Mouse (Mus musculus) frontal cortex, postnatal 10 days (tissue): Measurements from ENCODE around the gene Aco2.

Experiments
- DNase-seq, 2 experiments: peaks; one replicate each; pipeline ENCODE4 v3.0.0; 2022; ENCODE audit warnings: low spot score in 2 of 2, mixed read lengths in 1 of 2

Aco2 gene

DNA sequence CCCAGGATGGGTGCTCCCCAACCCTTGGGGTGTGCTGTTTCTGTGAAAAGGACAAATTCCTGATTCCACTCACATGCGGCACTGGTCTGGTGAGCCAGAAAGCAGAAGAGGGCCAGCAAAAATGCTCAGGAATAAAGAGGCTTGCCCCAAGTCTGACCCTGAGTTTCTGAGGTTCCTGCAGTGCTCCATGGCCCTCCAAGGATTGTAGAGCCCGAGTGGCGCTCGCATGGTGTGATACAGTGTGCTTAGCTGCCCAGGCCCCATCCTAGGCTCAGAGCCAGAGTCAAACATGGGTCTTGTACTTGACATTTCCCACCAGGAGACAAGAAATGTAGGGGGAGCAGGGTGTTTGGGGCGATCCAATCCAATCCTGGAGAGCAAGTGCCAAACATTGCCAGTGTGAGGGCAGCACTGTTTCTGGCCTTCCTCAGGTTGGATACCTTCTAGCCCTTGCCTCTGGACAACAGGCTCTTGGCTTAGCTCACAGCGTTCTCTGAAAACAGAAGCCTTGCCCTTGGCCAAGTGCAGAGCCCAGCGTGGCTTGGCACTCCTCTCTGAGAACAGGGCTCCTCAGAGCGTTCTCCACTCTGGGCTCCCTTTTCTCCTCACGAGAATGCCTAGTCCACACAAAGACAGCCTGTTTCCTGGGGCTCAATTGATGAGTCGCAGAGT, 48.6 kb downstream of the Aco2 start:
- DNase-seq: peak in 1 of 2 experiments; percentile 44

DNA sequence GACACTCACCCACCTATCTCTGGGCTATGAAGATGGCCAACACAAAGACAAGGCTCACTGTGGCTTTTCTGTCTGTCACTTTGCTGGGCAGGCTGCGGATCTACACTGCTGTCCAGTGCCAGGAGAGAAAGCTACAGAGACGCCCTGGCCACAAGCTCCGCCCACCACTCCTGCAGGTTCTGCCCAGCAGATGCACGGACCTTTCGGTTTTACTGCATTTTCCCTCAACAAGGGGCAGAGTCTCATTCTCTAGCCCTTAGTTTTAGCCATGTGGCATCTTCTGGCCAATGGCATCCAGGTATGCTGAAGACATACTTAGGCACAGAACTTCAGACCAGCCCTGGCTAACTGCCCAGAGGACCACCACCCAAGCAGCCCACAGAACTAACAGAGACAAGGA, 49.1 kb downstream of the Aco2 start:
- no peak for DNase-seq

DNA sequence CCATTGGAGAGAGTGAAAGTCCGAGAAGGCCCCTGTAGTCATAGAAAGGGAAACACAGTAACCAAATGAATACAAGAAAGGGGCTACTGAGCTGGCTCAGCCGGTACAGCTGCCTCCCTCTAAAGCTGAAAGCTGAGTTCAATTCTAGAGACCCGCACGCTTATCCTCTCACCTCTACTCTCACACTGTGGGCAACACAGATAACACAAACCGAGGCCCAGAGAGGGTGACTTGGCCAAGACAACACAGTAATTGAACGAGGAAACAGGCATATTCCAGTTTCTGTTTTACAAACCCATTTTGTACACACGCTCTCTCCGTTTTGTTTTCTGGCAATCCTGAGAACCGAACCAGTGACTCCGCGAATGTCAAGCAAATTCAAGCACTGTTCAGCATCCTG, 52.8 kb downstream of the Aco2 start:
- no peak for DNase-seq

DNA sequence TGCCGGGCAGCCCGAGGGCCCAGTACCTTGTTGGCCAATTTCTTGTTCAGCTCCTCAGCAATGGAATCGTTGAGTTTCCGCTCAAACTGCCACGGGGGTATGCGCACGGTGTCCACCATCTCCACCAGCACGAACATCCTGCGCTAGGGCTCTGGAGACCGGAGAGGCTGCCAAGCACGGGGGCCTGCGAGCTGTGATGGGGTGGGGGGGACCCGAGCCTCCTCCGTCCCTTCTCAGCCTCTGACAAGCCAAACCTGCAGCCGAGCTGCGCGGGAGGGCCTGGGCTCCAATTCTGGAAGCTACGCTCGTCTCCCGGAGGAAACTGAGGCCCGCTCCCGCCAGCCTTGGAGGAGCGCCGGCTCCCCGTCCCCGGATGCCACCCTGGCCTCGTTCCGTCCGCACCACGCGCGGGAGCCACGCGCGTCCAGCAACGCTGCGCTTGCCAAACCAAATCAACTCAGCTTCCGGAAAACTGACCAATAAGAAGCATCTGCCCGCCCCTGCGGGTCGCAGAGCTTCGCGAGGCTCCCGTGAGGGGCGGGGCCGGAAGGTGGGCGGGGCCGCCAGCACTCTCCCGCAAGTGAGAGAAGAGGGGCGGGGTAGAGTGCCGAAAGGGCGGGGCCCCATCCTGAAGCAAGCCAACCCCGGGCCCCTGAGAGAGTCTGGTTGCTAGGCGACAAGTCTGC, 53.8 kb downstream of the Aco2 start, which contains the start of gene Polr3h:
Gene Polr3h (minus strand): TSS at position 481 of the 686 bp plus-strand sequence.
- peak; percentile 94 to 96 for DNase-seq

DNA sequence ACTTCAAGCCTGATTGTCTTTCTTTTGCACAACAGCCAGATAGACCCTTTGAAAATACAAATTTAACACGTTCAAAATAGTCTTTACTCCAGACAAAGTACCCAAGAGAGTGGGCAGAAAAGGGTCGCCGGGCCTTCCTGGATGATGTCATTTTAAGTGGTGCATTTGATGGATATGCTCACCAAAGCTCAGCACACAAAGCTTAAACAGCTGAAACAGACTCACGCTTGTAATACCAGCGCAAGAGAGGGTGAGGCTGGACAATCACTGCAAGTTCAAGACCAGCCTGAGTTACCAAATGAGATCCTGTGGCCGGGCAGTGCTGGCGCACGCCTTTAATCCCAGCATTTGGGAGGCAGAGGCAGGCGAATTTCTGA, 54.3 kb downstream of the Aco2 start:
- DNase-seq: no peak

DNA sequence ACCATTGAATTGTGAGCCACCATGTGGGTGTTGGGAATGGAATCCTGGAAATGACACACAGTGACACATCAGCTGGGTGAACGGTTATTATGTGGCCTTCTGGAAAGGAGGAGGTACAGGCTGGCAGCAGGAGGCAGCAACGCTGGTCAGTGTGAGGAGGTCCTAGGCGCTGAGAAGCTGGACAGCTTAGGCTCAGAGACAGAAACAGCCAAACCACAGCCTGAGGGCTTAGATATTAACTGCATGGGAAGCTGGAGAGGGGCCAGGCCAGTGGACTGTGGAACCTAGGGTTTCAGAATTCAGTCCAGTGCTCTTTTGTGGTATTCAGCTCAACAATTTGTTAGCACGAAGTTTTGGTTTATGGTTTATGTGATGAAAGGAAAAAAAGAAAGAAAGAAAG, 55.6 kb downstream of the Aco2 start:
- no peak for DNase-seq

DNA sequence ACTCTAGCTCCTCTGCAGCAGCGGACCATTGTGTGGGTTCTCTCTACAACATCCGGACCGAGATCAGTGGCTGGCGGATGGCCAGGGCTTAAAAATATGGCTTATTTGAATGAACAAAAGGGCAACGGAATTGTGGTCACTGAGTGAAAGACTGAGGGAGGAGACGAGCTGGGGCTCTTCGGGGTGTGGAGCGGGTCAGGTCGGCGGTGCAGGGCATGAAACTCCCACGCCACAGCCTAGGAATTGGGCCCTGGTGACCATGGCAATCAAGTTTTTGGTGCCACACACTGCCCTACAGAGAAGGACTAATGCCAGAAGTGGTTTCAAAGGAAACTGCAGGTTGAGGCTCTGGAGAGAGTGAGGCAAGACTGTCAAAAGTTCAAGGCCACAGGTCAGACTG, 56.2 kb downstream of the Aco2 start:
- no peak for DNase-seq

DNA sequence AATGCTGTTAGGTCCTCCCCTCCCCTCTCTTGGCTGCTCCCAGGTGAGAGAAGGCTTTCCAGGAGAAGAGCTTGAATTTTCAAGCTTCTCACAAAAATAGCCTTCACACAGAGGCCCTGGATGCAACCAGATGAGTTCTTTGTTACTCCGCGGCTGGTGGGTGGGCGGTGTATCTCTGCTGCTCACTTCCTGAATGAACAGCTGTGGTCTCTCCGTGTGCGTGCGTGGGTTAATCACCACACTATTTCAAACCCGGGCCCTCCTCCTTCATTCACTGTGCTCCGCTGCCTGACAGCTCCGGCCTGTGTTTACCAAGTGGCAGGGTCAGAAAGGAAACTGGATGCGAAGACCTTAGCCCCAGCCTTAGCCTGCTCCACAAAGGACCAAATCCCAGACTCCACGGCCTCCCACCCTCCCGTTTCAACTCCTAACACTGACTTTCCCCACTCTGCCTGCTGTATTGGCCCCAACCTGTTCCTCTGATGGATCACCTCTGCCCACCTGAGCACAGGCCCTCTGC, 60.9 kb downstream of the Aco2 start:
- DNase-seq: peak; percentile 48 to 60

DNA sequence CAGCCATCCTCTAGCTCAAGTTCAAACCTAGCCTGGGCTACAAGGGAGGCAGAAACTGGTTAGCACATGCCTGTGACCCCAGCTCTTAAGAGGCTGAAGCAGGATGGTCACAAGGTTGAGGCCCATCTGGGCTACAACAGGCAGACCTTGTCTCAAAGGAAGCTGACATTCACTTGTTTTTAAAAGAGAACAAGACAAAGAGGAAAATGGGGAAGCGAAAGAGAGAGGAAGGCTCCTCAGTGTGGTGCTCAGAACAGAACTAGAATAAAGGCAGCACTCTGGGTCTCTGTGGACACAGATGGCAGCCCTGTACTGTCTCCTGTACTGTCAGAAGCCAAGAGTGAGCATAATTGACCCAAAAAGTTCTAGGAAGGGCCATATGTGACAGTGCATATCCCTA, 61.9 kb downstream of the Aco2 start:
- no peak for DNase-seq

DNA sequence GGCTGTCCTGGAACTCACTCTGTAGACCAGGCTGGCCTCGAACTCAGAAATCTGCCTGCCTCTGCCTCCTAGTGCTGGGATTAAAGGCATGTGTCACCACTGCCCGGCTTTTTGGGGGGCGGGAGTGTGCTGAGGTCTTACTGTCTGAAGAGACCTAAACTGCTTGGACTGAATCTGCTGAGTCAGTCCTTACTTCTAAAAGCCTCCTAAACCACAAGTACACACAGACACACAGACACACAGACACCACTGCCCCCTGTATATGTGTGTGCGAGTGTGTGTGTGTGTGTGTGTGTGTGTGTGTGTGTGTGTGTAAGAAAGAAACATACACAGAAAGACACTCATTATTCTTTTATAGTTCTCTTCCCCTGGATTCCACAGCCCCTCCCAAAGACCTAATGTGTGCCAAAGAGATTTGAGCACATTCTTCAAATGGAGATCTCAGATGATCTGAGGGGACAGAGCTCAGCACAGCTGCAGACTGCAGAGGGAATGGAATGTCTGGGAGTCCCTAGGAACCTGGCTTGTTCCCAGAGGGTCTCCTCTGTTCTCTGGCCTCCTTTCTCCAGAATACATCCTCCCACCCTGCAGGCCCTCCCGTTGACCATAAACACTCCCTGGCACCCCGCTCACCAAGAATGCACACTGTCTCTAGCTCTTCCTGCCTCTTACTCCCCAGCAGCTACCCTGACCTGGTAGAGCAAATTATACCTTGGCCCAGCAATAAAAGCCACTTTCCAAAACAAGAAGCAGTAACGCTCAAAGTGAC, 63.9 kb downstream of the Aco2 start:
- DNase-seq: no peak

DNA sequence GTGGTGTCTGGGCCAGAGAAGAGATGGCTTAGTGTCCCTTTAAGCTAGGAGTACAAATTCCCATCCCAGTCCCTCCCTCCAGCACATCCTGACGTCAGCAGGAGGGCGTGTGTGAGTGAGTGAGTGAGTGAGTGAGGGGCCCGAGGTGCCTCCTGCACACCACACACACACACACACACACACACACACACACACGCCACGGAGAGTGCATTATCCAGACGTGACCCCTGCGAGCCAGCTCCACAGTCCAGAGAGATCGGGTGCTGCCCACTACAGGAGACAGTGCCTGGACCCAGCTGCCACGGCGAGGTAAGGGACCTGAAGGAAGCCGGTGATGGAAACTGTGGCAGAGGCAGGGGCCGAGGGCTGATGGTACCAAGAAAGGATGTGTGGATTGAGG, 64.6 kb downstream of the Aco2 start, which contains the start of gene Csdc2:
Gene Csdc2 (plus strand): TSS at position 81 of the 400 bp plus-strand sequence.
- DNase-seq: peak in 1 of 2 experiments; percentile 69

DNA sequence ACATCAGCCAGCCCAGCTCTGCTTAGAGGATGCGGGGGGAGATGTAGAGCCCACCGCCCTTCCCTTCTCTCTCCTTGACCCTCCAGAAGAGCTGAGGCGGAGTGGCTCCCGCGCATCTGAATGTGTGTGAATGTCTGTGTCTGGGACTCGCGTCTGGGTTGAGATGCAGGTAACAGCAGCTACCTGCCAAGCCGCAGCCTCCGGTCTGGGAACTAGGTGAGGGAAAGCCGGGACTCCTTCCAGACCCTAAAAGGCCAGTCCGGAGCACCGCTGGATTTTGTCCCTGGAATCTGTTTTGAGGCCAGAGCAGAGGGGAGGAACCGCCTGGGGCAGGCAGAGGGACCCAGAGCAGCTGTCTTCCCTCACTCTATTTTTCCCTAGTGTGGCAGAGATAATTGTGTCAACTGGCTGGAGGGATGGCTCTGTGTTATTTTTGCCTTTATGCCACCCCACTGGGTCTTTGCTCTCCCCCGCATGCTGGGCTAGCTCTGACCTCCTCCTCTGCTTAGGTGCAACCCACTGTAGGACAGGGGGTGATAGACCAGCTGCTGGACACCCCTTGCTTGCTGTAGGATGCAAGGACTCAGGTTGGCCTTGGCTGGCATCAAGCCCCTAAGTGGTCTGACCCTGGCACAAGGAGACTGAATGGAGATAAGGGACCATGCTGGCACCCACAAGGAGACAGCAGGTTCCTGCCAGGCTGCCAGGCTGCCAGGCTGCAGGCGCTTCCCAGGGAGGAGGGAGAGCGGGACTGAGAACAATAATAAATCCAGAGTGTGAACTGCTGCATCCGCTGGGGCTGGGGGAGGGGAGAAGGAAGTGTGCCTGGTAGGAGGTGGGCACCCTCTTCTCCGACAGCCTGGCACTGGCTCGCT, 65.2 kb downstream of the Aco2 start:
- peak; percentile 70 to 83 for DNase-seq

DNA sequence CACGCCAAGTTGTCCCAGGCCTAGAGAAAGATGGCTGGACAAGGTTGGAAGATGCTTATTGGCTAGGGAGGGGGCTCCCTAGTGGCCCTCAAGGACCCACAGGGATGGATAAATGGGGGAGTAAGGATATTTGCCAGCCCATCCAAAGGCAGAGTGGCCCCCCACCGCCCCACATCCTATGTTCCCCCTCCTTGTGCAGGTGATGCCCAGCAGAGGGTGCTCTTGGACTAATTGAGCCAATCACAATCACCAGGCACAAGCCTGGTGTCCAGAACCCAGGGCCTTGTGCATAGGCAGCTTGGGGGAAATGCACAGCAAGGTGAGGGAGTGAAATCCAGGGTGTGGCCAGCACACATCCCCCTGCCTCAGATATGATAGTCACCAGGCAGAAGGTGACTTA, 66.1 kb downstream of the Aco2 start:
- DNase-seq: peak in 1 of 2 experiments; percentile 51

DNA sequence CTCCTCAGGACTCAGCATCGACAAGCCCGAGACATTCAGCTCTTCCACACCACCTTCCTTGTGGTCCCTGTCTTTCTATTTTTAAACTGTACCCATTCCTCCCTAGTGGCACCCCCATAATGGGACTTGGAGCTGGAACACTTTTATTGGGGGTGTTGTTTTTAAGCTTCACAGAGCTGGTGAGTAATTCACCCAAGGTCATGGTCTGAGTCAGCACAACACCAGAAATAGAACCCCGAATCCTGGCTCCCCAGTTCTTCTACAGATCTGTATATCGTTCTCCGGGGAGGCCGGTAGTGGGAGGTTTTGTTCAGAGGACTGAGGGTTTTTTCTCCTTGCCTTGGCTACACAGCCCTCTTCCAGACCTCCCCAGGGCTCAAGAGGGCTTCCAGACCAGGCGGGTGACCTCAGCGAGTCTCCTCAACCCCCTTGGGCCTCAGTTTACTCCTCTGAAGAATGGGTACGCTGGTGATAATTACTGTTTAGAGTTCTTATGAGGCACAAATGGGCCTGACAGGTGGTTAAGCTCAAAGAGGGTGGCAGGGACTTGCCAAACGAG, 67.1 kb downstream of the Aco2 start:
- no peak for DNase-seq

DNA sequence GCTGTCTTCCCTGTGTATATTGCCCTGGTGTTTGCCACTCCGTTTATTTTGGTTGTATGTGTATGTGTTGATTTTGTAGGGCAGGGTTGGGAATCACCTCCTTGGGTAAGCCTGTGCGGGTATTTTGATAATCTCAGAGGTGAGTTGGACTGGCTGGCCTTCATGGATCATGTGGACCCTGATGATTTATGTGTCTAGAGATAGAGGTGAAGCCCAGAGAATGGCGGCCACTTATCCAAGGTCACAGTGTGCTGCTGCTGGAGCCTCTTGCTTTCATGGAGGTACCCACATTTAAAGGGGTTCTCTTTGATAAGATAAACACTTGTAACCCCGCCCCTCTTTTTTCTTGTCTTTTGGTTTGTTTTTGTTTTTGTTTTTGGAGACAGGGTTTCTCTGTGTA, 67.7 kb downstream of the Aco2 start:
- DNase-seq: no peak

DNA sequence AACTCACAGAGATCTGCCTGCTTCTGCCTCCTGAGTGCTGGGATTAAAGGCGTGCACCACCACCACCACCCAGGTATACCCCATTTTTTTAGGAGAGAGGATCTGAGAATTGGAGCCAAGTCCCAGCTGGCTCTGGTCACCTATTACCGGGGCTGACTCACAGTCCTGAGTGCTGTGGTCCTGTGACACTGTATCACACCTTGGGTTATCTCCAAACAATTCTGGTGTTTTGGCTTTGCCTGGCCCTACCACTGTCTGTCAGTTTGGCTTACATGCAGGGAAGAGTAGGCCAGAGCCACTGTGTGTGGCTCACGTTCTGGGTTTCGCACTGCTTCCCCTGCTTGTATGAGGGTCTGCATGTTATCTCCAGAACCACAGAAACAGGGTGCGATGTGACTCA, 68.1 kb downstream of the Aco2 start:
- DNase-seq: no peak

DNA sequence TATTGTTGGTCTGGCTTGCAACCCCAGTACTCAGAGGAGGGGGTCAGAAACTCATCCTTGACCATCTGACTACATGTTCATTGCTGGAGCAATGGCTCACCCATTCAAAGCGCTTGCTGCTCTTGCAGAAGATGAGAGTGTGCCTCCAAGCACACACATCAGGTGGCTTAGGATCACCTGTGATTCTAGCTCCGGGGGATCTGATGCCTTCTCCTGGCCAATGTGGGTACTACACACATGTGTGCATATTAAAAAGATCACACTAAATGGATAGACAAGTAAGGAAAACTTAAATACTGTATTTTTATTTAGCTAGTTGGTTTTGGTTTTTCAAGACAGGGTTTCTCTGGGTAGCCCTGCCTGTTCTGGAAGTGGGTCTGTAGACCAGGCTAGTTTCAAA, 68.9 kb downstream of the Aco2 start:
- DNase-seq: no peak

DNA sequence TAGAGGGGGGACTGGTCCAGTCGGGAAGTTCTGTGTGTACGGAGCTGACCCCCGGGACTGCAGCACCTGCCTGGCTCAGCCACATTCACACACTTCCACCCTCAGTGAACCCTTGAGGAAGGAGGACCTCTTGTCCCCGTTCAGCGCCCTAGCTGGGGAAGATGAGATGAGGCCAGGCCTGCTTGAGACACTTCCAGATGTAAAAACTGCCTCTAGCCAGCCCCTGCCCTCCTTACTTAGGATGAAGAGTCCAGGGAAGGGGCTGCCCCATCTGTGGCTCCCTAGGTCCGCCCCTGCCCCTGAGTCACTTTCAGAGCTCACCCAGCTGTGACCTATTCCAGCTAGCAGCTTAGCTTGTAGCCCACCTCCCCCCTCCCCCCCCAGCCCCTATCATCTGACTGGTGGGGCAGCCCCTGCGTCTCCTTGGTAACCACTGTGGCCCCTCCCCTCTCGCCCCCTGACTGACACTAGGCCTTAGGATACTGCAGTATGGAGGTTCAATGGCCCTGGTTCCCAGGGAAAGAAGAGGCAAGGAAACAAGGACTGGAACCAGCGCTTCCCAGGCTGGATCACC, 71.2 kb downstream of the Aco2 start:
- DNase-seq: no peak

DNA sequence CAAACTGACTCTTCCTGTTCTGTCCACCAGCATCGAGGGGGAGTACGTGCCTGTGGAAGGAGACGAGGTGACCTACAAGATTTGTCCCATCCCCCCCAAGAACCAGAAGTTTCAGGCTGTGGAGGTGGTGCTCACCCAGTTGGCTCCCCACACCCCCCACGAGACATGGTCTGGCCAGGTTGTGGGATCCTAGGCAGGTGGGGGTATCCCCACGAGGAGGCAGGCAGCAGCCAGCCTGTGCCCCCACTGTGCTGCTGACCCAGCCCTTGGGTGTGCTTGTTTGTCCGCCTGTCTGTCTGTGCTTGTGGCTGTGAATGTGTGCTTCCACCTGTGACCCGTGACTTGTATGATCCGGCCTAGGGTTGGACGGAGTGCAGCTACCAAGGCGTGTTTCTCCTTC, 77.0 kb downstream of the Aco2 start:
- no peak for DNase-seq

DNA sequence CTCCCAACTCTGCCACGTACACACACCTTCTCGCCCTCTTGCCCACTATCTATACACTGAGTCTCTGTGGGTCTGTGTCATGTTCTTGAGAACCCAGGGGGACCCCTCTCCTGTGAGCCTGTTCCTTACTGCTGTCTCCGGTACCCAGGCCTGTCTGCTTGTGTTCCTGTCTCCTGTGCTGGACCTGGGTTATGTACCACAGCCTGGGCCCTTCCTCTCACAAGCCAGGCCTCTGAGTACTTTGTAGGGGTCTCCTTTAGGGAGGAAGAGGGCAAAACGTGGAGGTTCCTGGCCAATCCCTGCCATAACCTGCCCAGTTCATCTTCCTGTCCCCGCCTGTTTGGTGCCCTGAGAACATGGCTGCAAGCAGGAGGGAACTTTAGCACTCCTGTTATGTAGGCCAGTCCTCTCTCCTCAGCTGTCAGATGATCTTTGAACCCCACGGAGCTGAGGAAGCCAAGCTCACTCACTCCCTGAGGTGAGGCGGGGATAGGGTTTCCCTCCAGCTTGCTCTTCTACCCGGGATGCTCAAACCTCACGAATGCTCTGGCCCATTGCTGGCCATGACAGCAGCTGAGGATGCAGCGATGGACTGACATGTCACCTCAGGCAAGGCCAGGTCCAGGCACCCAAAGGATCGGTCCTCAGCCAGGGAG, 77.5 kb downstream of the Aco2 start:
- DNase-seq: no peak
